In the genomic region with DNA sequence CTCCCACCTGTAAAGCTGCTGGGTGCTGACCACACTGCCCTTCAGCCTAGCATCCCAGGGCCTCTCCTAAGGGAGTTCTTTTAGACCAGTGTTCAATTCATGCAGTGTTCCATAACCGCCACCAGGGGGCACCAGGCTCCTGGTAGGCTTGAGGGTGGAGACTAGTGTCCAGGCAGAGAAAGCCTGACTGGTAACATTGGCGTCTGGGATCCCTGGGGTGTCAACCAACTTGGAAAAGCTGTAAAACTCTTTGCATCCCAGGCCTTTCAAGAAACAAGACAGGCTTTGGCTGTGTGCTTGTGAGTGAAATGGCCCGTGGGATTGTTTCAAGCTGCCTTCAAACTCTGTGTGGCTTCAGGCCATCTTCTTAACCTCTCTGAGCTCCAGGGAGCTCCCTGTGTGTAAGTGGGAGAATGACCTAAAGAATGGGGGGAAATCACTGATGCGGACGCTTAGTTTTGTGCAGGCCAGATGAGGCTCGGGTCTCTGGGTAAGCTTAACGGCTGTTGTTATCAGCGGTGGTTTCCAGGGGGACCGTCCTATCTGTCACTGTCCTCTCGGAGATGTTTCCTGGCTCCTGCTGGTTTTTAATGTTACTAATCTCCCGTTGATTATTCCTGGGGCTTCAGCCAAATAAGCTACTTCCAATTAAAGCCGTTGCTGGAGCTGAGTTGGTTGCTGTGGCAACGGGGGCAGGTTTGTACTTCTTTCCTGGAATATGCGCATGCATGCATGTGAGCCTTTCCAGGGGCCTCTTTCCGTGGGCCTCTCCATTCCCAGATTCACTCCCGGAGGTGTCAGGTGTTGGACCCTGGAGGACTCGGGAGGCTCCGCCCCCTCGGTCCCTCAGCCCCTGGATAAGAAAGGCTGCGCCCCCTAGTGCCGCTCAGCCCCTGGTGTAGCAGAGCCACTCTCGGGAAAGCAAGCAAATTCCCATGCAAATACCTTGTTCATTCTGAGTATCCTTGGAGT, we compare ENCODE assay signal across 8 mouse cellular contexts.
DNase-seq lines count a peak whose midpoint lies in the region; ATAC-seq and TF ChIP-seq lines count a peak whose summit lies in the region.

No protein-coding gene starts in this region.

- H3K36me3 ChIP-seq in midbrain, embryonic 12.5 days: no peaks in the 10 kb centered on the region
- H3K36me3 ChIP-seq in stomach, embryonic 14.5 days (ENCODE audit: control insufficient read depth, insufficient read depth, low read length): no peaks in the 10 kb centered on the region

- TF ChIP-seq CTCF in gastrocnemius, adult 2 months (IDR thresholded peaks at IDR 0.05): peak; percentile 83

- peaks cover 29% of the 10 kb centered on the region for H3K27me3 ChIP-seq in midbrain, embryonic 12.5 days
- H3K27me3 ChIP-seq in stomach, embryonic 14.5 days (ENCODE audit: control insufficient read depth, insufficient read depth, low read length): no peaks in the 10 kb centered on the region

- peak; percentile 69 for ATAC-seq in midbrain, embryonic 12.5 days (ENCODE audit: low FRiP score, low read depth)
- ATAC-seq in stomach, embryonic 14.5 days (ENCODE audit: insufficient number of reproducible peaks, insufficient read depth, low FRiP score, low read depth): peak; percentile 53

- no peak overlapping the region for H3K4me3 ChIP-seq in gastrocnemius, adult 2 months
- H3K4me3 ChIP-seq in midbrain, embryonic 12.5 days: no peak overlapping the region
- no peak overlapping the region for H3K4me3 ChIP-seq in stomach, embryonic 14.5 days (ENCODE audit: low read depth, low read length)

- no peak overlapping the region for H3K27ac ChIP-seq in gastrocnemius, adult 2 months
- peak overlapping the region; percentile 39 for H3K27ac ChIP-seq in midbrain, embryonic 12.5 days (replicated peaks)
- no peak overlapping the region for H3K27ac ChIP-seq in stomach, embryonic 14.5 days (ENCODE audit: low read length)

- DNase-seq in gastrocnemius, adult 2 months: peak; percentile 39
- DNase-seq in gastrocnemius, postnatal 25 days: no peak
- DNase-seq in embryo, embryonic 10 days (ENCODE audit: low spot score): peak; percentile 84
- DNase-seq in heart, adult 18-20 months: peak; percentile 47 to 53
- peak; percentile 5 for DNase-seq in kidney, adult 11 months
- peak; percentile 83 for DNase-seq in left cerebral cortex, postnatal 25 days (ENCODE audit: low spot score in 2 of 2)

- intact Hi-C loops in gastrocnemius, adult 2 months (cut with DNase I): no loop called here
- intact Hi-C loops in left cerebral cortex, postnatal 25 days (cut with DNase I): loop anchor here (5.0 to 10.0 kb wide), 5 partner anchors 102 to 1317 kb away; partner anchors contain the start of gene Ajap1

- no peak overlapping the region for H3K9ac ChIP-seq in midbrain, embryonic 12.5 days (replicated peaks)
- no peak overlapping the region for H3K9ac ChIP-seq in stomach, embryonic 14.5 days (replicated peaks; ENCODE audit: low read depth, low read length)

- peak overlapping the region; percentile 17 for H3K4me2 ChIP-seq in midbrain, embryonic 12.5 days (replicated peaks)
- H3K4me2 ChIP-seq in stomach, embryonic 14.5 days (replicated peaks; ENCODE audit: low read depth, low read length): no peak overlapping the region

- H3K4me1 ChIP-seq in midbrain, embryonic 12.5 days: peaks cover 35% of the 10 kb centered on the region
- 0 out of 2 replicates have a peak, but pooled peaks cover 7% of the 10 kb centered on the region for H3K4me1 ChIP-seq in stomach, embryonic 14.5 days (ENCODE audit: control insufficient read depth, insufficient read depth, low read length)

- H3K9me3 ChIP-seq in midbrain, embryonic 12.5 days: no peaks in the 10 kb centered on the region
- no peaks in the 10 kb centered on the region for H3K9me3 ChIP-seq in stomach, embryonic 14.5 days (ENCODE audit: control insufficient read depth, low read depth, low read length)

- WGBS in midbrain, embryonic 12.5 days: under 1% methylated on average over 22 of the region's 22 CpGs
- WGBS in stomach, embryonic 14.5 days: 5% methylated on average over 22 of the region's 22 CpGs
